Mouse (Mus musculus) natural killer cell, adult 2 months (primary cell): ENCODE measurements around the gene Plxdc2.

Source experiments
- DNase-seq, 2 experiments: peaks; one replicate each; pipeline ENCODE4 v3.0.0; 2022; ENCODE audit warnings: low spot score in 2 of 2

Gene Plxdc2

GRCm38 (mm10) chr2:16414340-16414976, 58.4 kb downstream of the Plxdc2 start:
- no peak for DNase-seq

GRCm38 (mm10) chr2:16439030-16439429, 82.9 kb downstream of the Plxdc2 start:
- no peak for DNase-seq

GRCm38 (mm10) chr2:16442643-16443042, 86.5 kb downstream of the Plxdc2 start:
- DNase-seq: no peak

- DNase-seq: no peak
Observed at GRCm38 (mm10) chr2:16447936-16448335, 91.8 kb downstream of the Plxdc2 start.

GRCm38 (mm10) chr2:16450838-16451665, 94.9 kb downstream of the Plxdc2 start:
- DNase-seq: no peak

- no peak for DNase-seq
Observed at GRCm38 (mm10) chr2:16451666-16452009, 95.5 kb downstream of the Plxdc2 start.

GRCm38 (mm10) chr2:16452080-16452479, 96.0 kb downstream of the Plxdc2 start:
- DNase-seq: no peak

- no peak for DNase-seq
Observed at GRCm38 (mm10) chr2:16456264-16456780, 100.2 kb downstream of the Plxdc2 start.

- no peak for DNase-seq
Observed at GRCm38 (mm10) chr2:16459490-16459889, 103.4 kb downstream of the Plxdc2 start.

- no peak for DNase-seq
Observed at GRCm38 (mm10) chr2:16470099-16470498, 114.0 kb downstream of the Plxdc2 start.

GRCm38 (mm10) chr2:16483943-16484342, 127.8 kb downstream of the Plxdc2 start:
- no peak for DNase-seq

GRCm38 (mm10) chr2:16485970-16486369, 129.9 kb downstream of the Plxdc2 start:
- no peak for DNase-seq

- DNase-seq: no peak
Observed at GRCm38 (mm10) chr2:16491242-16491641, 135.1 kb downstream of the Plxdc2 start.

GRCm38 (mm10) chr2:16502843-16503242, 146.7 kb downstream of the Plxdc2 start:
- no peak for DNase-seq

GRCm38 (mm10) chr2:16507540-16508230, 151.6 kb downstream of the Plxdc2 start:
- DNase-seq: no peak

- no peak for DNase-seq
Observed at GRCm38 (mm10) chr2:16518148-16518547, 162.0 kb downstream of the Plxdc2 start.

- DNase-seq: no peak
Observed at GRCm38 (mm10) chr2:16523427-16523826, 167.3 kb downstream of the Plxdc2 start.

GRCm38 (mm10) chr2:16532244-16532643, 176.1 kb downstream of the Plxdc2 start:
- no peak for DNase-seq

GRCm38 (mm10) chr2:16534566-16534965, 178.5 kb downstream of the Plxdc2 start:
- DNase-seq: no peak

GRCm38 (mm10) chr2:16541226-16541625, 185.1 kb downstream of the Plxdc2 start:
- DNase-seq: no peak

- no peak for DNase-seq
Observed at GRCm38 (mm10) chr2:16545207-16545606, 189.1 kb downstream of the Plxdc2 start.

- no peak for DNase-seq
Observed at GRCm38 (mm10) chr2:16559287-16559686, 203.2 kb downstream of the Plxdc2 start.
